Mouse (Mus musculus): Measurements from ENCODE around the gene Idi1. TPM values are rescaled to one million over a fixed set of nuclear protein-coding genes. Genes with fewer than 3 reads are reported as not detected.
A peak's percentile ranks its signal among the peaks of the same experiment; 100 is the strongest.
"Not testable (repeated sequence)": the region's sequence is repeated elsewhere in the genome, so short reads cannot be mapped to it uniquely, and the experiment has no call there.

Idi1 gene
- polyA plus RNA-seq, 1 experiment from 2014 or later = 168 TPM

GRCm38 (mm10) chr13:8870510-8871313 lies 14.6 kb upstream of the Idi1 start:
- under 1% methylated on average over 57 of the region's 57 CpGs for WGBS
- H3K4me2 ChIP-seq (ENCODE audit: low read depth, low read length, severe bottlenecking) = peak overlapping the region; percentile 78

GRCm38 (mm10) chr13:8871314-8871962 lies 13.9 kb upstream of the Idi1 start, which contains the start of gene Wdr37:
Wdr37 (minus strand) TSS chr13:8871909.
- Histone ChIP-seq H3K27ac (ENCODE audit: low read depth, low read length) (peak within 1 kb of the TSS; percentile 96), H3K9me3 (ENCODE audit: control insufficient read depth, low read length) (no peaks in the 10 kb centered on the region), H3K9ac (ENCODE audit: low read length) (peak within 1 kb of the TSS; percentile 88), H3K4me1 (replicated peaks; ENCODE audit: control insufficient read depth, insufficient read depth, low read length) (no peaks in the 10 kb centered on the region), H3K27me3 (ENCODE audit: control insufficient read depth, insufficient read depth, low read length) (no peaks in the 10 kb centered on the region), H3K4me3 (ENCODE audit: low read depth, low read length) (peak within 1 kb of the TSS; percentile 58), H3K36me3 (ENCODE audit: control insufficient read depth, insufficient read depth, low read length) (no peaks in the 10 kb centered on the region), H3K4me2 (ENCODE audit: low read depth, low read length, severe bottlenecking) (peak within 1 kb of the TSS; percentile 78)
- ATAC-seq (replicated peaks; ENCODE audit: low FRiP score) (peak; percentile 19; the same call in 1 of the 2 replicates), DNase-seq (ENCODE audit: low spot score) (no peak)
- 2% methylated on average over 18 of the region's 18 CpGs for WGBS

More at GRCm38 (mm10) chr13:8870510-8871313, 14.6 kb upstream of the Idi1 start:
- DNase-seq (ENCODE audit: low spot score) (peak; percentile 91), ATAC-seq (replicated peaks; ENCODE audit: low FRiP score) (peak; percentile 92)
- H3K4me1 ChIP-seq (replicated peaks; ENCODE audit: control insufficient read depth, insufficient read depth, low read length) = no peaks in the 10 kb centered on the region
- no peaks in the 10 kb centered on the region for H3K36me3 ChIP-seq (ENCODE audit: control insufficient read depth, insufficient read depth, low read length)
- H3K27me3 ChIP-seq (ENCODE audit: control insufficient read depth, insufficient read depth, low read length) = no peaks in the 10 kb centered on the region
- H3K27ac ChIP-seq (ENCODE audit: low read depth, low read length) = peak overlapping the region; percentile 96
- H3K4me3 ChIP-seq (ENCODE audit: low read depth, low read length) = peak overlapping the region; percentile 58
- peak overlapping the region; percentile 88 for H3K9ac ChIP-seq (ENCODE audit: low read length)
- H3K9me3 ChIP-seq (ENCODE audit: control insufficient read depth, low read length) = no peaks in the 10 kb centered on the region

DNA sequence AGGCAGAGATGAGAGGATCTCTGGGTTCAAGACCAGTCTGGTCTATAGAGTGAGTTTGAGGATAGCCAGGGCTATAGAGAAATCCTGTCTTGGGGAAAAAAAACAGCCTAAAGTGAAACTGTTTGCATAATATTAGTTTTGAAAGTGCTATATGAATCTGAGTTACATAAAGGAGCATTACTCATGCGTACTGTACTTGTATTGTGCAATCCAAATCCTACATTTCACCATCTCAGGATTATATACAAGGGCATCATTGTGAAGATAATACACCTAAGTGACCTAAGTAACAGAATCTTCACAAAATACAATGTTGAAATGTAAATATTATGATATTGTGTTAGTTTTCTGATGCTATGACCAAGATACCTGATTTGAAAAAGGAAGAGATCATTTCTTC lies 11.5 kb upstream of the Idi1 start:
- no peak overlapping the region for H3K4me2 ChIP-seq (ENCODE audit: low read depth, low read length, severe bottlenecking)
- no peaks in the 10 kb centered on the region for H3K4me1 ChIP-seq (replicated peaks; ENCODE audit: control insufficient read depth, insufficient read depth, low read length)
- no peak overlapping the region for H3K4me3 ChIP-seq (ENCODE audit: low read depth, low read length)
- H3K27me3 ChIP-seq (ENCODE audit: control insufficient read depth, insufficient read depth, low read length) = no peaks in the 10 kb centered on the region
- no peak for DNase-seq (ENCODE audit: low spot score)
- WGBS = 81% methylated on average over 1 of the region's 1 CpGs
- no peak for ATAC-seq (replicated peaks; ENCODE audit: low FRiP score)
- no peak overlapping the region for H3K9ac ChIP-seq (ENCODE audit: low read length)
- H3K27ac ChIP-seq (ENCODE audit: low read depth, low read length) = no peak overlapping the region
- no peaks in the 10 kb centered on the region for H3K36me3 ChIP-seq (ENCODE audit: control insufficient read depth, insufficient read depth, low read length)
- no peaks in the 10 kb centered on the region for H3K9me3 ChIP-seq (ENCODE audit: control insufficient read depth, low read length)

DNA sequence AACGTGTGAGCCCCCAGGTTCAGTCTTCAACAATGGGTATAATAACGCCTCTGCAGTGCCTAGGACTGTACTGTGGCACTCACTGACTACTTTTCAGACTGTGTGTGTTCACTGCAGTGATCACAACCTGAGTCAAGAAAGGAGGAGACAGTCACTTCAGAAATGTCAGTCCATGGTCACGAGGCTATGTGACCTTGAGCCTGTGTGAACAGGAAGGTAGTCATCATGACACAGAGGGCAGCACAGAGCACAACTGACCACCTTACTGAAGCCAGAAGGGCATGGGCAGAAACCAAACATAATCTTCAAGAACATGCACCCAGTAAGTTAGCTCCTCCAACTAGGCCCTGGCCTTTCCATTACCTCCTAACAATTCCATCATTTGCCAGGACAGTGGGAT lies 3.7 kb upstream of the Idi1 start:
- Histone ChIP-seq H3K27ac (ENCODE audit: low read depth, low read length) (no peak overlapping the region), H3K4me2 (ENCODE audit: low read depth, low read length, severe bottlenecking) (no peak overlapping the region), H3K27me3 (ENCODE audit: control insufficient read depth, insufficient read depth, low read length) (no peaks in the 10 kb centered on the region), H3K4me3 (ENCODE audit: low read depth, low read length) (no peak overlapping the region), H3K9ac (ENCODE audit: low read length) (no peak overlapping the region), H3K4me1 (replicated peaks; ENCODE audit: control insufficient read depth, insufficient read depth, low read length) (no peaks in the 10 kb centered on the region), H3K9me3 (ENCODE audit: control insufficient read depth, low read length) (no peaks in the 10 kb centered on the region), H3K36me3 (ENCODE audit: control insufficient read depth, insufficient read depth, low read length) (no peaks in the 10 kb centered on the region)
- ATAC-seq (replicated peaks; ENCODE audit: low FRiP score) (no peak), DNase-seq (ENCODE audit: low spot score) (no peak)
- WGBS = 79% methylated on average over 3 of the region's 3 CpGs

GRCm38 (mm10) chr13:8883870-8884269 lies 1.4 kb upstream of the Idi1 start:
- not testable (repeated sequence) for DNase-seq (ENCODE audit: low spot score); H3K36me3 ChIP-seq (ENCODE audit: control insufficient read depth, insufficient read depth, low read length); H3K9me3 ChIP-seq (ENCODE audit: control insufficient read depth, low read length); H3K4me1 ChIP-seq (replicated peaks; ENCODE audit: control insufficient read depth, insufficient read depth, low read length); ATAC-seq (replicated peaks; ENCODE audit: low FRiP score); H3K27ac ChIP-seq (ENCODE audit: low read depth, low read length); H3K9ac ChIP-seq (ENCODE audit: low read length); H3K4me3 ChIP-seq (ENCODE audit: low read depth, low read length); H3K4me2 ChIP-seq (ENCODE audit: low read depth, low read length, severe bottlenecking); H3K27me3 ChIP-seq (ENCODE audit: control insufficient read depth, insufficient read depth, low read length)
- WGBS = 86% methylated on average over 5 of the region's 5 CpGs

DNA sequence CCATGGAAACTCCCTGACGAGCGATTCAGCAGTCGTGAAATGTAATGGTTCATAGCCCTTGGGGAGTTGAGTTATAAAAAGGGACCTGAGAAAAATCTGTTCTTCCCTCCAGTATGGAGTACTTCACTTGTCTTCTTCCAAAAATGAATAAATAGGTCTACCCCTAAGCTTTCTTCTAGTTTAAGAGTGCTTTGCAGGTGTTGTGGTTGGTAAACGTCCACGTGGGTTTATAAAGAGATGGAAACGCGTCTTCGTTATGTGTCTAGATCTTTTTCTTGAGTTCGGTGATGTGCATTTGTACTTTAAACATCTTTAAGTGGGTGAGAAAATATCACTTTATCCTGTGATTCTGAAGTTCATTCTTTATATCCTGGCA lies 872 bp downstream of the Idi1 start:
- H3K27me3 ChIP-seq (ENCODE audit: control insufficient read depth, insufficient read depth, low read length) = no peaks in the 10 kb centered on the region
- H3K9me3 ChIP-seq (ENCODE audit: control insufficient read depth, low read length) = no peaks in the 10 kb centered on the region
- WGBS = 4% methylated on average over 9 of the region's 9 CpGs
- H3K4me1 ChIP-seq (replicated peaks; ENCODE audit: control insufficient read depth, insufficient read depth, low read length) = no peaks in the 10 kb centered on the region
- peak overlapping the region; percentile 76 for H3K9ac ChIP-seq (ENCODE audit: low read length)
- H3K4me2 ChIP-seq (ENCODE audit: low read depth, low read length, severe bottlenecking) = peak overlapping the region; percentile 54
- DNase-seq (ENCODE audit: low spot score) (no peak), ATAC-seq (replicated peaks; ENCODE audit: low FRiP score) (no peak)
- H3K4me3 ChIP-seq (ENCODE audit: low read depth, low read length) = peak overlapping the region; percentile 69
- H3K36me3 ChIP-seq (ENCODE audit: control insufficient read depth, insufficient read depth, low read length) = peaks cover 6% of the 10 kb centered on the region
- peak overlapping the region; percentile 95 for H3K27ac ChIP-seq (ENCODE audit: low read depth, low read length)

DNA sequence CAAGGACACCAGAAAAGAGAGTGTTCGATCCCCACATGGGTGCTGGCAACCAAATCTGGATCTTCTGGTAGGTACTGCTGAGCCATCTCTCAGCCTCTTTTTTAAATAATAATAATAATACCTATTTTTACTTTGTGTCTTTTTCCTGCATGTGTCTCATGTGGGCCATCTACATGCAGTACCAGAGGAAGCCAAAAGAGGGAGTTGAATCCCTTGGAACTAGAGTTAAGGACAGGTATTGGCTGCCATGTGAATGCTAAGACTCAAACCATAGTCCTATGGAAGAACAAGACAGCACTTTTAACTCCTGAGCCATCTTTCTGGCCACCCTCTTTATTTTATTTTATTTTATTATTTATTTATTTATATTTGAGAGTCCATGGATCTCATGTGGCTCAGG lies 3.3 kb downstream of the Idi1 start:
- H3K4me1 ChIP-seq (replicated peaks; ENCODE audit: control insufficient read depth, insufficient read depth, low read length) = no peaks in the 10 kb centered on the region
- DNase-seq (ENCODE audit: low spot score) = no peak
- WGBS = 98% methylated on average over 1 of the region's 1 CpGs
- H3K4me2 ChIP-seq (ENCODE audit: low read depth, low read length, severe bottlenecking) = no peak overlapping the region
- no peak overlapping the region for H3K9ac ChIP-seq (ENCODE audit: low read length)
- peaks cover 6% of the 10 kb centered on the region for H3K36me3 ChIP-seq (ENCODE audit: control insufficient read depth, insufficient read depth, low read length)
- no peaks in the 10 kb centered on the region for H3K9me3 ChIP-seq (ENCODE audit: control insufficient read depth, low read length)
- H3K4me3 ChIP-seq (ENCODE audit: low read depth, low read length) = no peak overlapping the region
- no peak for ATAC-seq (replicated peaks; ENCODE audit: low FRiP score)
- no peak overlapping the region for H3K27ac ChIP-seq (ENCODE audit: low read depth, low read length)
- H3K27me3 ChIP-seq (ENCODE audit: control insufficient read depth, insufficient read depth, low read length) = no peaks in the 10 kb centered on the region

GRCm38 (mm10) chr13:8905986-8906385 lies 20.7 kb downstream of the Idi1 start:
- H3K27ac ChIP-seq (ENCODE audit: low read depth, low read length); H3K9me3 ChIP-seq (ENCODE audit: control insufficient read depth, low read length); H3K4me3 ChIP-seq (ENCODE audit: low read depth, low read length); ATAC-seq (replicated peaks; ENCODE audit: low FRiP score); H3K9ac ChIP-seq (ENCODE audit: low read length); DNase-seq (ENCODE audit: low spot score); H3K36me3 ChIP-seq (ENCODE audit: control insufficient read depth, insufficient read depth, low read length); H3K27me3 ChIP-seq (ENCODE audit: control insufficient read depth, insufficient read depth, low read length); H3K4me1 ChIP-seq (replicated peaks; ENCODE audit: control insufficient read depth, insufficient read depth, low read length); H3K4me2 ChIP-seq (ENCODE audit: low read depth, low read length, severe bottlenecking): not testable (repeated sequence)
- 95% methylated on average over 2 of the region's 2 CpGs for WGBS
